ENCODE assay signal across 33 mouse cellular contexts in the genomic region with DNA sequence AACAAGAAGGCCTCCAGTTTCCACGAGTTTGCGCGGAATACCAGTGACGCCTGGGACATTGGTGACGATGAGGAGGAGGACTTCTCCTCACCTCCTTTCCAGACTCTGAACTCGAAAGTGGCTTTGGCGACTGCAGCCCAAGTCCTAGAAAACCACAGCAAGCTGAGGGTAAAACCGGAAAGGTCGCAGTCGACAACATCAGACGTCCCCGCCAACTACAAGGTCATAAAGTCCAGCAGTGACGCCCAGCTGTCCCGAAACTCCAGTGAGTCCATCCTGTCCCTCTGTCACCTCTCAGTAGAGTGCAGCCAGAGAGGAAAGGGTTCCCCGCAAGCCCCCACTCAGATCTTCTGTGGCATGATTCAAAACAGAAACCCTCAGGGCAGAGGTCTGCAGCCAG. TPM values are rescaled to one million over a fixed set of nuclear protein-coding genes. Genes with fewer than 3 reads are reported as not detected.
A peak's percentile ranks its signal among the peaks of the same experiment; 100 is the strongest.
DNase-seq lines count a peak whose midpoint lies in the region; ATAC-seq lines count a peak whose summit lies in the region.
"Had no signal": no experiment of that assay in that cellular context is flagged by ENCODE, and none has a peak within 500 bp of the region (broad histone marks: within the 10 kb centered on the region; RNA-seq: fewer than 3 reads in every experiment).

No protein-coding gene starts in this region.

- no peaks in the 10 kb centered on the region for H3K27me3 ChIP-seq in kidney, embryonic 14.5 days (ENCODE audit: control insufficient read depth, insufficient read depth, low read length)
- H3K27me3 ChIP-seq: embryonic facial prominence, embryonic 12.5 days; embryonic facial prominence, embryonic 15.5 days; hindbrain, embryonic 12.5 days; hindbrain, embryonic 15.5 days had no signal

- no peak overlapping the region for H3K27ac ChIP-seq in kidney, embryonic 14.5 days (ENCODE audit: low read depth, low read length)
- H3K27ac ChIP-seq: embryonic facial prominence, embryonic 12.5 days; embryonic facial prominence, embryonic 15.5 days; gastrocnemius, adult 2 months; hindbrain, embryonic 12.5 days; hindbrain, embryonic 15.5 days had no signal

- no peak overlapping the region for H3K4me2 ChIP-seq in kidney, embryonic 14.5 days (replicated peaks; ENCODE audit: low read depth, low read length)
- H3K4me2 ChIP-seq: embryonic facial prominence, embryonic 12.5 days; embryonic facial prominence, embryonic 15.5 days; heart, embryonic 11.5 days; hindbrain, embryonic 12.5 days; hindbrain, embryonic 15.5 days had no signal

- H3K9me3 ChIP-seq in kidney, embryonic 14.5 days (ENCODE audit: control insufficient read depth, low read length), result no peaks in the 10 kb centered on the region
- H3K9me3 ChIP-seq: embryonic facial prominence, embryonic 12.5 days; embryonic facial prominence, embryonic 15.5 days; hindbrain, embryonic 12.5 days; hindbrain, embryonic 15.5 days had no signal

- 73% methylated on average over 15 of the region's 15 CpGs for WGBS in kidney, embryonic 14.5 days

- H3K36me3 ChIP-seq in kidney, embryonic 14.5 days (ENCODE audit: control insufficient read depth, insufficient read depth, low read length), result peaks cover 52% of the 10 kb centered on the region

- H3K4me3 ChIP-seq in kidney, embryonic 14.5 days (ENCODE audit: low read length), result no peak overlapping the region
- H3K4me3 ChIP-seq: embryonic facial prominence, embryonic 12.5 days; embryonic facial prominence, embryonic 15.5 days; gastrocnemius, adult 2 months; hindbrain, embryonic 12.5 days; hindbrain, embryonic 15.5 days had no signal

- no peaks in the 10 kb centered on the region for H3K4me1 ChIP-seq in kidney, embryonic 14.5 days (ENCODE audit: control insufficient read depth, insufficient read depth, low read length)
- H3K4me1 ChIP-seq: embryonic facial prominence, embryonic 12.5 days; embryonic facial prominence, embryonic 15.5 days; hindbrain, embryonic 12.5 days; hindbrain, embryonic 15.5 days had no signal

- no peak overlapping the region for H3K9ac ChIP-seq in kidney, embryonic 14.5 days (ENCODE audit: low read depth, low read length)
- H3K9ac ChIP-seq: embryonic facial prominence, embryonic 12.5 days; embryonic facial prominence, embryonic 15.5 days; forebrain, postnatal 0 days; hindbrain, embryonic 12.5 days; hindbrain, embryonic 15.5 days had no signal

- peak; percentile 35 for DNase-seq in kidney, adult 11 months
- DNase-seq in kidney, adult 18-20 months, result no peak
- DNase-seq in kidney, adult 9 months, result peak; percentile 41
- DNase-seq in adrenal gland, postnatal 10 days, result peak; percentile 38
- peak; percentile 31 to 38 for DNase-seq in adrenal gland, postnatal 36 days
- DNase-seq in lung, postnatal 14 days, result no peak
- DNase-seq: cerebellum, adult 11 months; cerebellum, adult 2 months; cerebellum, adult 9-11 months; cerebellum, postnatal 25 days; forebrain, postnatal 0 days; gastrocnemius, adult 2 months; gastrocnemius, postnatal 14 days; heart, adult 11 months had no signal

- ATAC-seq in kidney, embryonic 14.5 days (ENCODE audit: low FRiP score, low TSS enrichment), result no peak
- ATAC-seq: CD4-positive, CD25-positive, alpha-beta regulatory T cell, adult 4 months; forebrain, embryonic 14.5 days; forebrain, postnatal 0 days had no signal

RNA-seq across cellular contexts. Expression of a gene that starts 16.2 kb away (rescaled TPM):
- 0.42 and 0.76 TPM in 2 replicates for polyA plus RNA-seq in kidney, embryonic 14.5 days (2014; fragmentation: Nextera tagmentation; extraction: Ambion mirVana)
- total RNA-seq in adrenal gland, postnatal 10 days (2021), result not detected
- total RNA-seq in adrenal gland, postnatal 36 days (2021), result not detected
- total RNA-seq: forebrain, postnatal 0 days; gastrocnemius, adult 2 months; gastrocnemius, postnatal 14 days; gastrocnemius, postnatal 4 days; heart, adult 8-10 months; heart, postnatal 25 days; hematopoietic stem cell, adult 5-6 weeks had no signal
- polyA plus RNA-seq: C2C12; forebrain, embryonic 14.5 days had no signal

RNA-seq across cellular contexts. Expression of a gene that starts 18.9 kb away (rescaled TPM):
- 11.5 and 18.5 TPM in 2 replicates for polyA plus RNA-seq in kidney, embryonic 14.5 days (2014; fragmentation: Nextera tagmentation; extraction: Ambion mirVana)
- 10 to 100 TPM; 19.7 to 20.3 TPM for total RNA-seq in adrenal gland, postnatal 10 days (2021)
- total RNA-seq in adrenal gland, postnatal 36 days (2021), result 10 to 100 TPM; 24.6 to 28.3 TPM

RNA-seq across cellular contexts. Expression of a gene that starts 19.0 kb away (rescaled TPM):
- not detected in 2 replicates for polyA plus RNA-seq in kidney, embryonic 14.5 days (2014; fragmentation: Nextera tagmentation; extraction: Ambion mirVana)
- not detected for total RNA-seq in adrenal gland, postnatal 10 days (2021)
- not detected for total RNA-seq in adrenal gland, postnatal 36 days (2021)
- total RNA-seq: common myeloid progenitor, adult 5-6 weeks; forebrain, postnatal 0 days; gastrocnemius, adult 2 months; gastrocnemius, postnatal 14 days; gastrocnemius, postnatal 4 days; heart, adult 8-10 months; heart, postnatal 25 days; hematopoietic stem cell, adult 5-6 weeks had no signal
- polyA plus RNA-seq: C2C12; CD4-positive, CD25-positive, alpha-beta regulatory T cell, adult 4 months; cerebellum, adult 2 months; embryonic facial prominence, embryonic 12.5 days; embryonic facial prominence, embryonic 15.5 days; forebrain, embryonic 11.5 days; forebrain, embryonic 14.5 days; forebrain, postnatal 0 days; frontal cortex, adult 2 months; heart, embryonic 11.5 days; heart, embryonic 14.5 days; heart, postnatal 0 days; hindbrain, embryonic 12.5 days; hindbrain, embryonic 15.5 days; intestine, embryonic 14.5 days had no signal

RNA-seq across cellular contexts. Expression of a gene that starts 46.2 kb away (rescaled TPM):
- polyA plus RNA-seq in kidney, embryonic 14.5 days (2014; fragmentation: Nextera tagmentation; extraction: Ambion mirVana), result 74.6 and 87.2 TPM in 2 replicates
- 10 to 100 TPM; 43.1 to 50.7 TPM for total RNA-seq in adrenal gland, postnatal 10 days (2021)
- 10 to 100 TPM; 39.1 to 53.3 TPM for total RNA-seq in adrenal gland, postnatal 36 days (2021)

RNA-seq across cellular contexts. Expression of a gene that starts 46.2 kb away (rescaled TPM):
- 2.2 and 2.3 TPM in 2 replicates for polyA plus RNA-seq in kidney, embryonic 14.5 days (2014; fragmentation: Nextera tagmentation; extraction: Ambion mirVana)
- 1 to 10 TPM; 2.3 to 4.6 TPM for total RNA-seq in adrenal gland, postnatal 10 days (2021)
- total RNA-seq in adrenal gland, postnatal 36 days (2021), result 1 to 10 TPM; 2.6 to 2.7 TPM

Comparison
In these comparisons a context has a peak if more than half of its experiments do, and no peak if none do; other contexts are left out.
1. DNase-seq: peak in kidney, adult 11 months (single experiment), kidney, adult 9 months (single experiment), adrenal gland, postnatal 10 days (single experiment) and adrenal gland, postnatal 36 days (2 of 2); none in kidney, adult 18-20 months (single experiment) and lung, postnatal 14 days (single experiment).